Mouse (Mus musculus) right cerebral cortex, adult 2 months (tissue): Measurements from ENCODE around the gene Ppp6r1.

ENCODE experiments used
- DNase-seq, 2 experiments: peaks; one replicate each; pipeline ENCODE4 v3.0.0; 2021 to 2022; ENCODE audit warnings: low spot score in 2 of 2

Gene Ppp6r1

DNA sequence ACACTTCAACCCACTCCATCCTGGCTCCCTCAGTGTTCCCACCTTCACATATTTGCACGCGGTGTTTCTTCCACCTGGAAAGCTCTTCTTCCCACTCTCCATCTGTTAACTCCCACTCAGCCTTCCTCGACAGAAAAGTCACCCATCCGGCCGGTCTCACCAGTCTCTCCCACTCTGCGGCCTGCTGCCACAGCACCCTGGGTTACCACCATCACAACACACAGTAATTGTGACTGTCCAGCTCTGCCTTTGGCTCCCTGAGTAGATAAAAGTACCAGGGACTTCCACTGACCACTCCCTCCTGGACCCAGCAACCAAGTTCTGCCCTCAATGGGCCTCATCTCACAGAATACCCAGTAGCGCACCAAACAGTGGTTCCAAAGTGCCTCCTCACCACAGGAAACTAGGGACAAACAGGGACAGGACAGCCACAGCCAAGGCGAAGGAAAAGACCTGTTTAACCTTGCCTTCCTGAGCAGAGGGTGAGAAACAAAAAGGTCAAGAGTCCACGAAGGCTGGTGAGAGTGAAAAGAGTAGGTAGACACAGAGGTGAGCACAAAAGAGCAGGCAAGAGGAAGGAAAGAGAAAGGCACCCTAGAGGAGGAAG lies 1.2 kb downstream of the Ppp6r1 start:
- DNase-seq = peak; percentile 71 to 73

DNA sequence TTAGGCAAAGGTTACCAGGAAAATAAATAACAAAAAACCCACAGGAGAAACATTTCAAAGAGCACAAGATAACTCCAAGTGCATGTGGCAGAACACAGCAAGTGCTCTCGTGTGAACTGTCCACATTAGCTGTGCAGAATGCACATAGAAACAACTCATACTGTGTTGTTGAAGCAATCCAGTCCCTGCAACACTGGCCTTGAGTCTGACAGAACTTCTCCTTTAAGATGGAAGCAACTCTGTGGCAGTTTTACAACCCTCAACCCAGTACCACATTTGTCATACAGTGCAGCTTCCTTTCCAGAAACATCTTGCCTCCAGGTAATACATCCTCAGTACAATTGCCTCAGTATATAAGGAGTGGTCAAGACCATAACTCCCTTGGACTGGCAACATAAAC lies 2.0 kb downstream of the Ppp6r1 start:
- no peak for DNase-seq

DNA sequence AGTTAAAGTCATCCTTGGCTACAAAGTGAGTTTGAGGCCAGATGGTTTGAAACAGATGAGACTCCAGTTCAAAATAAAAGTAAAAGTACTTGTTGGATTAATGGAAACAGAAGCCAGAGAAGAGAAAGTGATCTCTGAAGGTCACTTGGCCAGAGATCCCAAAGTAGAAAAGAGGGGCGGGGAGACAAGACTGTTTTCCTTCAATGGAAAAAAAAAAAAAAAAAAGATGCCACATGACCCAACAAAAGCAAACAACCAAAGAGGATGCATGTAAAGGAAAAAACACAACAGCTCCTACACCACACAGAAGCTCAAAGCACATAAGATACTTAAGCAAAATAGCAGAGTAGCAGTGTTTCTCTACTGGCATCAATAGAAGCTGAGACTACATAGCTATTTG lies 2.9 kb downstream of the Ppp6r1 start:
- DNase-seq = no peak

DNA sequence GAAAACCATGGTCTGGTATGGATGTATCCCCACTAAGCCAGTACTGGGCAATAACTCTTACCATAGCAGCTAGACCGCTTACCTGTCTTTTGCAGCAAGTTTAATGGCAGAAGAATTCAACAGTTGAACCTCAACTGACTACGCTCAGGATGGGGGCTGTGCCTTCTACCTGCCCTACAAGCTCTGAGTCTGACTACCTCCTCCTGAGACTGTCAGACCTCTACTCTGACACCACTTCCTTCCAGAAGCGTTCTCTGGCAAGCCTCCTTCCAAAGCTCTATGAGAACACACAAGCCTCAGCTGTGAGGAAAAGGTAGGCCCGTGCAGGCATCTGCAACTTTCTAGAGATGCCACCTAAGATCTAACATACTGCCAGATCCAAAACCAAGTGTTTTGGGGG lies 3.4 kb downstream of the Ppp6r1 start:
- DNase-seq = no peak

DNA sequence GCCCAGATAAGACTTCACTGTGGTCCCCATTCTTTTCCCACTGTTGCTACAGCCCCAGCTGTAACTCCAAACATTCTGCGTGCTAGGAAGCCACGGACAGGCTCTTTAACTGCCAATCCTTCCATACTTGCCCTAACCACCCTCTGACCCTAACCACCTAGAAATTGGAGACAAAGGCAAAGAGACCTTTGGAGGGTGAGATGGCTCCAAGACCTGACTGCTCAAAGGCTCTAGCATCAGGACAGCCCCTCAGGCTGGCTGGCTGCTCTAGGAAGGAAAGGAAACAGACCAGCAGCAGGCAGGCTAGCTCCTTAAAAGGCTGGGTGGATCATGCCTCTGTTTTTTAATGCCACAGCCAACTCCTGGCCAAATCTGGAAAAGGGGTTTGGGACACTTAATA lies 4.6 kb downstream of the Ppp6r1 start:
- DNase-seq = no peak

DNA sequence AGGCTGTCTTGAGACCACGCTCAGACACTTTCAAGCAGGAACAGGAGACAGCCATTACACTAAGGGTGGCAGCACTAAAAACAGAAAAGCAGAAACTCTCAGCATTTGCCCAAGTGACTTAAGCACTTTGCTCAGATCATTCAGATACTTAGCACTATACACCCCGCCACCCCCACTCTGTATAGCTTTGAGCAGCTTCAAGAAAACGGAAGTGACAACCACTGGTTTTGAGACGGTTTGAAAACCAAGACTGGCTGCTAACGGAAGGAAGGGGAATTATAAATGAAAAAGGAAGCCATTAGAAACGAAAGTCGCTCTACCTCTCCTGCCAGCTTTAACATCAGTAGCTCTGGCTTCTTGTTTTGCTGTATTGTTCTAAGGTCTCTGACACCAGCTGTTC lies 5.0 kb downstream of the Ppp6r1 start:
- peak; percentile 29 to 51 for DNase-seq

DNA sequence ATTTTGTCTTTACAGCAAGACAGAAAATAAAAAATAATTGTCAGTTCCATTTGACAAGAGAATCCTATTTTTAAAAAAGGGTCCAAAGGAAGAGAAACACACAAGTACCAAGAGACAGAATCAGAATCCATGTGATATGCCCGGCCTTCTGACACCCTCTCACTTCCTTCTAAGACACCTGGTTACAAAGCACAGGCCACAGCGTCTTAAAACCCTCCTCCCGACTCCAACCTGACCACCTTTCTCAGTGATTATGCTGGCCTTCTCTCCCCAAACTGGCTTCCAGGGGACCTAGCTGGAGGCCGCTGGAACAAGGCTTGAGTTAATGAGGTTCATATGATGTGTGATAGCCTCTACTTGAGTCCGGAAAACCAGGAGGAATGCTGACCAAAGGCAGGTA lies 5.5 kb downstream of the Ppp6r1 start:
- no peak for DNase-seq

DNA sequence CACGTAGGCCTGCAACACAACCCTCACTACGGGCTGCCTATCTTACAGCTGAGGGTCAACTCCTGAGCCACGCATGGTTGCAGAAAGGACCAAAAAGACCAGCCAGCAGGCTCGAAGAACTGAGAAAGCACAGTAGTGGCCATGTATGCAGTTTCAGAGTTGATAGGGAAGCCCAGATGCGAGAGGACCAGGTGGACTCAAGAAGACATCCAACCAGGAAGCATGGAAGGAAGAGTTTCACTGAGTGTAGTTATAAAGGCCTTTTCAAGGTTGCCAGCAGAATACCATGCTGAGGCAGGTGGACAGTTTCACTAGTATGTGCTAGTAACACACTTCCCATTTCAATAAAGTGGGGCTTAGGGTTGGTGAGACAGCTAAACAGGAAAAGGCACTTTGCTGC lies 6.1 kb downstream of the Ppp6r1 start:
- DNase-seq = no peak

DNA sequence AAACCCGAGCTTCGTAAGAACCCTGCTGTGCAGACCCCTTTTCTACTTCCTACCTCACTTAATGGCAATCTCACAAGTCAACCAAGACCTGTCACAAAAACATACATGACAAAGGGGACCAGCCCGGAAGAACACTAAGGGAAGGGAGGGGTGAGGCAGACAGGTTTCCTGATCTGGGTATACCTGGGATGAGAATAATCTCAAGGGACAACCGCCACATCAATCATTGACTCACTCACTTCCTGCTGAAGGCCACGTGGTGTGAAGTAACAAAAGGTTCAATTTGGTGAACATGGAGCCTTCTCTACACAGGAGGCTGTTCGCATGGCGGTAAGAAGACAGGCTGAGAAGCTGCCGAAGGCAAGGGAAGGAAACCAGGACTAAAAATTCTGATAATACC lies 7.2 kb downstream of the Ppp6r1 start:
- no peak for DNase-seq

DNA sequence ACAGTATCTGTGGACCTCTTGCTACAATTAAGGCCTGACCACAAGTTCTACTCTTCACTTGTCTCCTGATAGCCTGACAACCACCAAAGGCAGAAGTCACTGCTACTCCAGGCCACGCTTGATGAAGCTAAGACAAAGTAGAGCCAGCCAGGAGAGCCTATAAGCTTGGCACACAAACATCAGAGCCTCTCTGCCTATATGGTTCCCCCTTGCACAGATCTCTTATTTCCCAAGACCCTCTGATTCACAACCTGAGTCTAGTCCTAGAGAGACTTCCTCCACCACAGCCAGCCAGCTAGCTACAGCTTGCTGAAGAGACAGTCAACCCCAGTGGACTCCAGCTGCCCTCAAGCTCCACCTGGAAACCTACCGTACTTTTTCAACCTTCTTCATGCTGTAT lies 10.8 kb downstream of the Ppp6r1 start:
- DNase-seq = no peak

DNA sequence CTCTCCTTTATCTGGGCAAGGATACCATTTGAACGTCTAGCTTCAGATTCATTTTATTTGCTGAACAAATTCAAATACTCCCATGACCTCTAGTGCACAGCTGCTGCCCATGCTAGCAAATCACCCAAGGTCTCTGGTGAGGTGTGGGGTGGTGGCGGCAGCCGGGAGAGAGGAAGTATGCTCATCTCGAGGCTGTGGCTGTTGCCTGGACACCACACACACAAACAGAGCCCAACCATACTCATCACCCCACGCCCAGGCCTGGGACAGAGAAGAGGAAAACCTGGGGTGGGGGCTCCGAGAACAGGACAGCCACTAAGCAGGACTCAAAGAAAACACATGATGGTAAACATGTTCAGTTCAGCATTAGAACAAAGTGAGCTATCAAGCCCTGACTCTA lies 11.5 kb downstream of the Ppp6r1 start:
- no peak for DNase-seq

DNA sequence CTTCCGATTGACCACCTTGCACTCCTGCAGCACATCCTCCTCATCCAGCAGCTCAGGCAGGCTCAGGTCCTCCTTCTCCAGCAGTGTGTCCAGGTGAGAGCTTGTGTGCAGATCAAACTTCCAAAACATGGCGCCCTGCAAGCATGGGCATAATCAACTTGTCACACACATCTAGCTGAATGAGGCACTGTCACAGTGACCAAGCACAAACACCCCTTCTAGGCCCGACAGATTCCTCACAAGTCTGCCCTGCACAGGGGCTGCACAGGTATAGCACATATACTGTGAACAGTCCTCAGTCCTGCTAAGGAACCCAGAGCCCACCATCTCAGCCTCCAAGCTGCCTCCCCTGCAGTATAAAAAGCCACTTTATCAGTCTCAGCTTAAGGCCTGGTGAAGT lies 12.0 kb downstream of the Ppp6r1 start:
- no peak for DNase-seq

DNA sequence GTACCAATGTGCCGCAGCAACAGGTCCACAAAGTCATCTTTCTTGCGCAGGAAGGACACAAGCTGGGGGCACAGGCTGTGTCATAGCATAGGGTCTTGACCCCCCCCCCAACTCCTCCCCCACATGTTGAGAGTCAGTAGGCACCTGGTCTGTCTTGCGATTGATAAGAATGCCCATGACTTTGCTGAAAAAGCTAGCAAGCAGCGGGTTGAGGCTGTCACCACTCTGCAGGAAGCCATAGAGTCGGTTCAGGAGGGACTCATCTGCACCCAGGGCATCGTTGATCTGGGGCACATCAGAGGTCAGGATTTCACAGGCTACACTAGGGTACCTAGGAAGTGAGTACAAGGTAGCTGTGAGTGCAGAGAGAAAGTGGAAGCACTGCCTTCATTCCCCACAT lies 15.6 kb downstream of the Ppp6r1 start:
- DNase-seq = no peak

DNA sequence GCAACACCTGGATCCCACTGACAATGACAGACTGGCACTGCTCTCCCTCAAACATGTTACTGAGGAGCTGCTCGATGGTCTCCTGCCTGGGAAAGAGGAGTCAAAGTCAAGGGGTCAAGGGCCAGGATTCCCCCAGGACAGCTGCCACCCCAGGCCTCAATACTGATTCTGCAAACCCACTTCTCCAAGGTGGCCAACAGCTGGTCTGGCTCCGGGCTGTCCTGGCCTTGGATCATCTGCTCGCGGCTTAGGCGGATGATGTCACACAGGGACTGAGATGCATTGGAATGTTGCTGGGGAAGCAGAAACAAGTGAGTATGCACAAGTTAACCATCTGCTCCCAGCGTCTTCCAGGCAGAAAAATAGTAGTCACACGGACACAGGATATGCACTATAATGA lies 16.9 kb downstream of the Ppp6r1 start:
- DNase-seq = no peak

DNA sequence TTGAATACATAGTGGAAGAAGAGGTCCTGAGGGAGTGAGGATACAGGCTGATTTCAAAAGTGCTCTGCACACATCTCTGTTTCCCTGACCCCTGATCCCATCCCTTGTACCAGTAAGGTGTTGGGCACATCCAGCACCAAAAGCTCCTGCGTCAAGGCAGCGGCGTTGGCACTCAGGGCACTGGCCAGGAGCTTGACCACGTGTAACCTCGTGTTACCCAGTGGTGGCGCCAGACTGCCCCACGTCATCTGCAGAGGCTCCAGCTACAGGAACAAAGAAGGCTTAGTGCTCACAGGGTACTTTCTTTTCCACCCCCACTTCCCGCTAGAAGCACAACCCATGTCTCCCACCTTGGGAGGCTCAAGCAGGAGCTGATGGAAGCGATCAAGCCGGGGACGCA lies 17.7 kb downstream of the Ppp6r1 start:
- DNase-seq = no peak

DNA sequence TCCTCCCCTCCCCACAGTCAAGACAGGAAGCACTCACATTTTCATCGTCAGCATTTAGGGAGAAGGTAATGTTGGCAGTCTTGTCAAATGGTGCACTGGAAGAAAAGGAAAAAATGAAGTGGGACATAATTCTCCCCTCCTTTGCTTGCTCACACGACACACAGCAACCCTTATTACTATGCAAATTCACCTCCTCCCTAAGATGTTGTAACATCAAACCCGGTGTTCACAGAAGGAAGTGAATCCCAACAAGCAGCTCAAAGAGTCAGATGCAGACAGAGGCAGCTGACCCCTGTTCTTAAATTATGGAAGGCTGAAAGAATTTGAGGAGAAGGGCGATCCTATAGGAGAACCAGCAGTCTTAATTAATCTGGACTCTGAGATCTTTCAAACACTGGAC lies 22.6 kb downstream of the Ppp6r1 start:
- no peak for DNase-seq

DNA sequence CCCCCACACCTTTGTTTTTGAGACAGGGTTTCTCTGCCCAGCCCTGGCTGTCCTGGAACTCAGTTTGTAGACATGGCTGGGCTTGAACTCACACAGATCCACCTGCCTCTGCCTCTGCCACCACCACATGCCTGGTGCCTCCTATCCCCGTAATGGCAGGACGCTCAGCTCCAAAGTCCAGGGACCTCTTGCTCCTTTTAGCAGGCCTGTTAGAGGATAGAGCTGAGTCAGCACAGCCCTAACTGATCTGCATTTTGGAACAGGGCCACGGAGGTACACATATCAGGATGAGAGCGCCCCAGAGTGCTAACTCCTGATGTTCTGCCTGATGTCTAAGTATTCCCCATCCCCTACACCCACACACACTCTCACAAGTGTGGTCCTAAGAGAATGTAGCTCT lies 27.8 kb downstream of the Ppp6r1 start, which contains the start of gene Tmem86b:
TSS of gene Tmem86b (minus strand) at position 392 of the 400 bp plus-strand sequence.
- no peak for DNase-seq

DNA sequence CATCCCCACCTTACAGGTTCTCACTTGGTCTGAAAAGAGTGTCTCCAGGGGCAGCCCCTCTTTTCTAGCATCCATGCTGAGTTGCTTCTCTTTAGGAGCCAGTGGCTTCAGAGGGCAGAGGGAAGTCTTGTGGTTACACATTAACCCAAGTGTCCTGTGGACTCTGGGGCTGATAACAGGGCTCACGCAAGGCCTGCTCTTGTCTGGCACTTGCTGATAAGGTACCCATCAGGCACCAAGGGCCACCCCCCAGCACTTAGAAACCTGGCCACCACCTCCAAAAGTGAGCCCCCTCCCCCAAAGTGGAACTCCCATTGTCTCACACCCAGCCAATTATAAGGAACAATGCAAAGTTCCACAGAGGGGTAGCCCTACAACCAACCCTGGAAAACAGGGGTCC lies 28.6 kb downstream of the Ppp6r1 start:
- no peak for DNase-seq

DNA sequence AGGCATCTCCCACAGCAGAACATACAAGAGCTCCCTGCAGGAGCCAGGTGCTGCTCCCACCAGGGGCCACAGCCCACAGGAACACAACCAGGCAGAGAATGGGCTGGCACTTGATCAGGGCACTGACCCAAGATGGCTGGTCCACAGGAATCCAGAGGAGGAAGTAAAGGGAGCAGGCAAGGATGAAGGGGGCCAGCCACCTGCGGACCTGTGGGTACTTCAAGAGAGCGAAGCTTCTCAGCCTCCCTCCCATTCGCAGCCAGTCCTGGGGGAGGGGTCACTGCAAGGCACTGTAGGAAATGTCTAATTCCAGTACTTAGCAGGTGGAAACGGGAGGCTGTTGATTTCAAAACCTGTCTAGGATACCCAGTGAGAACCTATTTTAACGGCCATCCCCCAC lies 29.2 kb downstream of the Ppp6r1 start:
- no peak for DNase-seq

DNA sequence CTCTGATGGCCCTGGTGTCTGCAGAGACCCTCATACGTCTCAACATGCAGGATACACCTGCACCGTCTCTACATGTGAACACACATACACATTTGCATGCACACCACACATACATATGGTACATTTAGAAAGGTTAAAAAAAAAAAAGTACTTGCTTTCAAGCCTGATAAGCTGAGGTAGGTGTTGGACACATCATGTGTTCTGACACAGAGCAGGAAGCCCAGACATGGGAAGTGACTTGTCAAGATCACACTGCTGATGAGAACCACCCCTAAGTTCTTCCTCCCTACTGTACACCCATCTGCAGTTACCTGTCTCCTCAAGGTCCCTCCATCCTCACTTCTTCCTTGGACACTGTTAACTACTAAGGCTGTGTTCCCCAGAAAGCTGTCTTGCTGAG lies 32.9 kb downstream of the Ppp6r1 start:
- no peak for DNase-seq

DNA sequence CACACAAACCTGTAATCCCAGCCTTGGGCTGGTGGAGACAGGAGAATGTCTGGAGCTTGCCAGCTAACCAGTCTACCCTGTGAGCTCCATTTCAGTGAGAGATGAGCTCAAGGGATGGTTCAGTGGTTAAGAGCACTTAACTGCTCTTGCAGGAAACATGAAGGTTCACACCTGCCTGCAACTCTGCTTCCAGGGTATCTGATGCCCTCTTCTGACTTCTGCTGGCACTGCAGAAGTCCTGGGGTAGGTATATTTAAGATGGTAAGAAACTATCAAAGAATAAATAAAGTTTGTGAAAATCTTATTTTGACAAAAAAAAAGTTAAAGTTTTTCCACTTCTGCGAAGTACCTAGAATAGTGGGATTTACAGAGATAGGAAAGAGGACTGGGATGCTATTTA lies 34.5 kb downstream of the Ppp6r1 start:
- DNase-seq = no peak

DNA sequence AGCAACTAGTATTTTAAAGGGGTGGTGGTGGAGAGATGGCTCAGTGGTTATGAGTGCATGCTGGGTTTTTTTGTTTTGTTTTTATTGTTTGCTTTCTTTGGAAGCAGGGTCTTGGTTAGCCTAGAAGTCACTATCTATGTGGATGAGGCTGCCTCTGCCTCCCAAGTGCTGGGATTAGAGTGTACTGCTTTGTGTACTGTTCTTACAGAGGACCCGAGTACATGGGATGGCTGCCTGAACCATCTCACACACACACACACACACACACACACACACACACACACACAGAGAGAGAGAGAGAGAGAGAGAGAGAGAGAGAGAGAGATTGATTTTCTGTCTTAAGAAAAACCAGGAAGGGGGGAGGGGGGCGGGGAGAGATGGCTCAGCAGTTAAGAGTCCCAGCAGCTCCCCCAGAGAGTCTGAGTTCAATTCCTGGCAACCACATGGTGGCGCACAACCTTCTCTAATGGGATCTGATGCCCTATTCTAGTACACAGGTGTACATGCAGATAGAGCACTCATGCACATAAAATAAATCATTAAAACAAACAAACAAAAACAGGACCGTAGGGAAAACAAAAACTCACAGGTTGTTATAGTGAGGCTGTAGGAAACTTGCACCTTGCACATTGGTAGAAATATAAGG lies 35.2 kb downstream of the Ppp6r1 start:
- peak; percentile 49 to 53 for DNase-seq

DNA sequence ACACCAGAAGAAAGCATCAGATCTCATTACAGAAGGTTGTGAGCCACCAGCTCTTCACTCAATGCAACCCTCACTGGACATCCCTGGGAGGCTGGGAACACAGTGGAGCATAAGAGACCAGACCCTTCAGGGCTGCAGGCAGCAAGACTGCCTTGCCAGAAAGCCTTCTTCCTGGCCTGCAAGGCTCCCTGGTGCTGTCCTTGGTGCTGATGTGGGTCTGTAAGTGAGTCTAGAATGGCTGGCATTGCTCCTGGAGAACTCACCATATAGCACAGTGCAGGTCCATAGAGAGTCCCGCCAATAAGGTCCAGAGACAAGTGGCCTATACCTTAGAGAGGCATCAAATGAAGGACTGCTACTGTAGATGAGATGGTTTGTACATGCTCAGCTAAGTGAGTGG lies 38.8 kb downstream of the Ppp6r1 start:
- no peak for DNase-seq
